Mouse (Mus musculus) embryonic facial prominence, embryonic 10.5 days (tissue): ENCODE data around the gene Gga1. TPM values are rescaled to one million over a fixed set of nuclear protein-coding genes. Genes with fewer than 3 reads are reported as not detected.

ENCODE experiments used
- DNase-seq: peaks from one replicate; pipeline ENCODE4 v3.0.0-alpha.2; 2017; ENCODE audit warnings: low spot score
- H3K27ac ChIP-seq: fragments of 300-500 bp; sonication (generic); replicated peaks from 2 replicates; pipeline ENCODE4 v1.5.1; 2016; ENCODE audit warnings: mild to moderate bottlenecking
- H3K27me3 ChIP-seq: fragments of 300-500 bp; sonication (generic); replicated peaks from 2 replicates; pipeline ENCODE4 v1.6.1; 2016; ENCODE audit warnings: low read depth, mild to moderate bottlenecking; ENCODE audit not compliant: poor library complexity, severe bottlenecking
- H3K36me3 ChIP-seq: fragments of 300-500 bp; sonication (generic); replicated peaks from 2 replicates; pipeline ENCODE4 v1.6.1; 2016; ENCODE audit warnings: mild to moderate bottlenecking, moderate library complexity
- H3K4me1 ChIP-seq: fragments of 300-500 bp; sonication (generic); 2 replicates; pipeline ENCODE4 v1.6.1; 2016
- H3K4me3 ChIP-seq: fragments of 300-500 bp; sonication (generic); 2 replicates; pipeline ENCODE4 v1.5.1; 2016; ENCODE audit warnings: mild to moderate bottlenecking, moderate library complexity
- H3K9me3 ChIP-seq: fragments of 300-500 bp; sonication (generic); 2 replicates; pipeline ENCODE4 v1.6.1; 2016; ENCODE audit warnings: mild to moderate bottlenecking
- WGBS: fragments of 180-500 bp; shearing (Covaris S2); methylation state at CpG from one replicate; pipeline ENCODE4 v1.1.7; 2016; 5-methylcytosine and 5-hydroxymethylcytosine counted together
- polyA plus RNA-seq: library from polyadenylated mRNA; unstranded; fragments of >200 nt; fragmentation: Nextera tagmentation; extraction: Ambion mirVana; gene quantifications from 2 replicates; pipeline ENCODE4 v1.2.1, GENCODE M21; 2016

The Gga1 gene
- polyA plus RNA-seq, 1 experiment from 2014 or later = 52.0 TPM

DNA sequence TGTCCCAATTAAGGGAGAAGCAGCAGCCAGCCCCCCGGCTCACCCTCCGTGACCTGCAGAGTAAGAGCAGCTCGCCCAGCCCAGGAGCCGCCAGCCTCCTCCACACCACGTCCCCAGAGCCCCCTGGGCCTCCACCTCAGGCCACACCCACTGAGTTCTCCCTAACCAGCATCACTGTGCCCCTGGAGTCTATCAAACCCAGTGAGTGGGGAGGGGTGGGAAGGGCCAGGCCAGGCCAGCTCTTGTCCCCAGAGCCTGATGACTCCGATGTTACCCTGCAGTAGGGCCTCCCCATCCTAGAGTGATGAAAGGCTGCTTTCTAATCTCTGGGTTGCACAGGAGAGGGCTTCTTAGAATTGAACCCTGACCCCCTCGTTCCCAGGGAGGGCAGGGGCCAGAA lies 15.4 kb downstream of the Gga1 start:
- H3K4me1 ChIP-seq = peaks cover 73% of the 10 kb centered on the region
- peaks cover 83% of the 10 kb centered on the region for H3K36me3 ChIP-seq
- no peaks in the 10 kb centered on the region for H3K27me3 ChIP-seq
- H3K9me3 ChIP-seq = no peaks in the 10 kb centered on the region
- 0 out of 2 replicates have a peak overlapping the region, but pooled peaks have one; percentile 1 for H3K27ac ChIP-seq
- no peak overlapping the region for H3K4me3 ChIP-seq
- WGBS = 57% methylated on average over 7 of the region's 7 CpGs
- DNase-seq = no peak

DNA sequence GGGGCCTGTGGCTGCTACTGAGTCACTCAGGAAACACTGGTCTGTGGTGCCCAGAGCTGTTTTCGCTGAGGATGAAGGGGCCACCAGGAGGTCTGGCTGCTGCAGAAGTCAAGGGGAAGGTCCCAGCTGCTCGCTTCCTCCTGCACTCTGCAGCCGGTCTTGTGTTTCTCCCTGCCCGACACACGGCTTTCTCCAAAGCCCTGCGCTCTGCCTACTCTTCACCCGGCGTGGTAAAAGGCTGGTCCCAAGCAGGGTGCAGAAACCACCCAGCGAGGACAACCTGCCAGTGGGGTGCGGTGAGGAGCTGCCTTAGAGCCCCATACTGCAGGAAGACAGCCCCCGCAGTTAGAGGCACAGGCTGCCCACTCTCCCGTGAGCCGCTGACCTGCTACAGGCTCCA lies 17.7 kb downstream of the Gga1 start:
- H3K36me3 ChIP-seq = peaks cover 60% of the 10 kb centered on the region
- 0 out of 2 replicates have a peak overlapping the region, but pooled peaks have one; percentile 62 for H3K27ac ChIP-seq
- peaks cover 82% of the 10 kb centered on the region for H3K4me1 ChIP-seq

DNA sequence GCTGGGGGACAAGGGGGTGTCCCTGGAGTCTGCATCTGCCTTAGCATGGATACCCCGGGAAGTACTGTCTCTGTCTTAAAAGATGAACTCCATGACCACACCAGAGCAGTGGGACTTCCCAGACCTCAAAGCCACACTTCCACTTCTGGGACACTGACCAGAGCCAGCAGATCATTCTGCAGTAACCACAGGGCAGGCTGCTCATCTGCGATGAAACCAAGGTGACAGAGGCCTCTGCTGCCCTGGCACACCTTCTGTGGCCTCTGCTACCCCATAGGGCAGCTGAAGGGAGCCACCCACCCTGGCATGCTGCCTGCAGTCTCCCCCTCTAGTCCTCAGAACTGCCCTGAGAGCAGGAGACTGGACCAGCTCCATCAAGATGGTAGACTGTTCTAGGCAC lies 18.8 kb downstream of the Gga1 start:
- peak overlapping the region; percentile 2; the same call in 1 of the 2 replicates for H3K27ac ChIP-seq
- H3K27me3 ChIP-seq = 0 out of 2 replicates have a peak, but pooled peaks cover 11% of the 10 kb centered on the region
- H3K9me3 ChIP-seq = no peaks in the 10 kb centered on the region
- peaks cover 51% of the 10 kb centered on the region for H3K36me3 ChIP-seq
- peaks cover 89% of the 10 kb centered on the region for H3K4me1 ChIP-seq
- no peak for DNase-seq
- H3K4me3 ChIP-seq = no peak overlapping the region
- 83% methylated on average over 2 of the region's 2 CpGs for WGBS

More for the DNA sequence above, 17.7 kb downstream of the Gga1 start:
- 78% methylated on average over 13 of the region's 13 CpGs for WGBS
- no peak for DNase-seq
- 0 out of 2 replicates have a peak, but pooled peaks cover 9% of the 10 kb centered on the region for H3K27me3 ChIP-seq
- H3K9me3 ChIP-seq = no peaks in the 10 kb centered on the region
- 0 out of 2 replicates have a peak overlapping the region, but pooled peaks have one; percentile 0 for H3K4me3 ChIP-seq

DNA sequence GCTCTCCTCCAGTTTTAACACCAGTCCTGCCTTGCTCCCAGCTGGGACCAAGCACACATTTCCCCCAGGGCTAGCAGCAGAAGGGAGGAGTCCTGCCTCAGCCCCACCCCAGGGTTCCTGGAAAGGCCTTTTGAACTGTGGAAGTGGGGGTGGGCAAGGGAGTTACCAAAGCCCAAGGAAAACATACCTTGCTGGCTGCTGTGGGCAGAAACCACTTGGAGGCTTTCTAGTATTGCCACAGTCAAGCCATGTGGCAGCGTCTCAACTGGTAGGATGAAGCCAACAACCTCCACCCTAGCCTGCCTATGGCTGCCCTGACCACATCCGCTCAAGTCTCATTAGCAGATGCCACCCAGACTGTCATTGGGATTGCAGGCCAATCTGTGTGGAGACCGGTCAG lies 19.2 kb downstream of the Gga1 start:
- H3K4me3 ChIP-seq = no peak overlapping the region
- WGBS = 85% methylated on average over 3 of the region's 3 CpGs
- no peak for DNase-seq
- H3K9me3 ChIP-seq = no peaks in the 10 kb centered on the region
- H3K27me3 ChIP-seq = 0 out of 2 replicates have a peak, but pooled peaks cover 15% of the 10 kb centered on the region
- peaks cover 47% of the 10 kb centered on the region for H3K36me3 ChIP-seq
- peaks cover 94% of the 10 kb centered on the region for H3K4me1 ChIP-seq
- peak overlapping the region; percentile 2 for H3K27ac ChIP-seq

DNA sequence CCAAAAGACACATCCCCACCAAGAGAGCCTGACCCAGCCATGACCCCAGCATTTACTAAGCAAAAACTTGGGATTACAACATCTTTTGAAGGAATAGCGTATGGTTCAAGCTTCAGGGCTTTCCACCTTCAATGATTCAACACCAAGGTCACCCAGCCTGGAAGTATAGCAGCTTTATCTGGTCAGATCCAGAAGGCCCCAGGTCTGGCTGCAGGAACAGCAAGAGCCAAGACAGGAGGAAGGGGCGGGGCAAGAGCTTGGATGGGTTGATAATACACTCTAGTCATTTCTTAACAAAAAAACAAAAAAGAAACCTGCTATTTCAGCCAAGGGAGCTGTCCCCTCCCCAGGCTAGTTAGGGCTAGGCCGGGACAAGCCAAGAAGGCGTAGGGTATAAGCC lies 20.5 kb downstream of the Gga1 start:
- no peak for DNase-seq
- 86% methylated on average over 4 of the region's 4 CpGs for WGBS
- Histone ChIP-seq H3K9me3 (no peaks in the 10 kb centered on the region), H3K36me3 (peaks cover 42% of the 10 kb centered on the region), H3K27ac (peak overlapping the region; percentile 19), H3K4me3 (no peak overlapping the region), H3K27me3 (0 out of 2 replicates have a peak, but pooled peaks cover 24% of the 10 kb centered on the region), H3K4me1 (peaks cover 93% of the 10 kb centered on the region)

DNA sequence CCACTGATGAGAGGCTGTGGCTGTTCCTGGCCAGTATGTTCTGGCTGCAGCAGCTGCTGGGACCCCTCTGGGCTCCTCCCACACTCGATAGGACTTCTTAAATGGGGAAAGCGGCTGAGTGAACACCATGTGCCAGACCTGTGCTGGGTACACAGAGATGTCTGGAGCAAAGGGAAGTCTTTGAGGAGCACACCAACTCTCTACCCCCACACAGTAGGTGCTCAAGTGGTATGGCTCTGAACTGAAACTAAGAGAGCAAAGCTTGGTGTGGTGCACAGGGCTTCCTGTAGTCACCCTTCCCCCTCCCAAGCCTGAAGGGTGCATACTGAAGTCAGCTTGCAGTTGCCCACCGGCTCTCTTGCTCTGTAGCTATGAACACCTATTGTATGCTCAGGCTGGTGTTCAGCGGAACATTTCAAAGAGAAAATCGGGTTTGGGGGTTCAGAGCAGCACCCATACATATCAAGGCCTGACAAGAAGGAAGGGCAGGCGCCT lies 21.6 kb downstream of the Gga1 start:
- WGBS = 57% methylated on average over 6 of the region's 6 CpGs
- DNase-seq = no peak
- H3K27ac ChIP-seq = peak overlapping the region; percentile 87
- H3K9me3 ChIP-seq = no peaks in the 10 kb centered on the region
- H3K36me3 ChIP-seq = peaks cover 42% of the 10 kb centered on the region
- H3K4me1 ChIP-seq = peaks cover 82% of the 10 kb centered on the region
- peak overlapping the region; percentile 79 for H3K4me3 ChIP-seq
- H3K27me3 ChIP-seq = 0 out of 2 replicates have a peak, but pooled peaks cover 24% of the 10 kb centered on the region

DNA sequence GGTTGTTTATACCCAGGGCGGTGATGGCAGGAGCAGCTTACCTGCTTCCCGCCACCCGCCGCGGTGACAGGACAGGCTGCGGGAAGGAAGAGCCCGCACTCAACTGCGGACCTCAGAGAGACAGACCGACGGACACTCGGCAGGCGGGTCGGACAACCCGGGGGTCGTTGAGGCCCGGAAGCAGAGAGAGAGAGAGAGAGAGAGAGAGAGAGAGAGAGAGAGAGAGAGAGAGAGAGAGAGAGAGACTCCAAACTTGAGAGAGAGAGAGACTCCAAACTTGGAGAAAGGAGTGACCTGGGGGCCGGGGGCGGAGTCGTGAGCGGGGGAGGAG lies 22.4 kb downstream of the Gga1 start, which contains the start of gene Gm49510:
Gene Gm49510 (plus strand): TSS at position 259 of the 331 bp plus-strand sequence.
- DNase-seq = peak; percentile 33
- WGBS = 2% methylated on average over 20 of the region's 20 CpGs
- H3K9me3 ChIP-seq = no peaks in the 10 kb centered on the region
- H3K4me3 ChIP-seq = peak within 1 kb of the TSS; percentile 79
- H3K4me1 ChIP-seq = peaks cover 74% of the 10 kb centered on the region
- peaks cover 42% of the 10 kb centered on the region for H3K36me3 ChIP-seq
- H3K27ac ChIP-seq = peak within 1 kb of the TSS; percentile 87
- H3K27me3 ChIP-seq = 0 out of 2 replicates have a peak, but pooled peaks cover 24% of the 10 kb centered on the region

DNA sequence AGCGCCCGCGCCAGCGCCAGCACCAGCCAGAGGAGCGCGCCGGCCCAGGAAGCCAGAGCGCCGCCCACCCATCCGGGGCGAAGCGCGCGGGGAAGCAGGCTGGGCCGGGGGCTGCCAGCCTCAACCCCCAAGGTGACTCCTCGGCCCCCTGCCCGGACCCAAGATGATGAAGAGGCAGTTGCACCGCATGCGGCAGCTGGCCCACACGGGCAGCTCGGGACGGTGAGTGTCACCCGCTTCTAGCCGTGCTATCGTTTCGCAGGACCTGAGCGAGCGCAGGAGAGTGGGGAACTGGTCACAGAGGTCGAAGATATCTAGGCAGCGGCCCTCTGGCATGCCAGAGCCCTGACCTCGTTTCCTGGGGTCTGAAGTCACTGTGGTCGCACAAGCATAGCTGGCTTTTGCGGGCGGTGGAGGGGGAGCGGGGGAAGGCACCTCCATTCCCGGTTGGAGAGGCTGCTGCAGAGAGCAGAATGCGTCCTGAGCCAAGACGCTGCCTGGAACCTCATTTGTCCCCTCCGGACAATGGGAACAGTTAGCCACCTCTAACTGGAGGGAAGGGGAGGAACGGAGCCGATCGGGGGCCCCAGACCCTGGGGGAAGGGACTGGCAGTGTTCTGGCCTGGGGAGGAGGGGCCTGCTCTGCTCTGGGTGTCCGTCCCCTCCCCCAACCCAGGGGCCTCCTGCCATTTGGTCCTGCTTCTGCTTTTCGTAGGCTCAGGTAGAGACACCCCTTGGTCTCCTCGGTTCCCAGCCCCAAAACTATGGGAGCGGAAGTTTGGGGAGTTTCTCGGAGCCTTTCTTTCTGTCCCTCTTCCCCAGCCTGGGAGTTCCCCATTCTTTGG lies 23.0 kb downstream of the Gga1 start, which contains the start of gene Sh3bp1:
Gene Sh3bp1 (plus strand): TSS at position 29 of the 845 bp plus-strand sequence.
- peak within 1 kb of the TSS; percentile 79 for H3K4me3 ChIP-seq
- peaks cover 42% of the 10 kb centered on the region for H3K36me3 ChIP-seq
- 1% methylated on average over 47 of the region's 47 CpGs for WGBS
- peak; percentile 84 for DNase-seq
- 0 out of 2 replicates have a peak, but pooled peaks cover 24% of the 10 kb centered on the region for H3K27me3 ChIP-seq
- H3K27ac ChIP-seq = peak within 1 kb of the TSS; percentile 87
- no peaks in the 10 kb centered on the region for H3K9me3 ChIP-seq
- H3K4me1 ChIP-seq = peaks cover 68% of the 10 kb centered on the region

DNA sequence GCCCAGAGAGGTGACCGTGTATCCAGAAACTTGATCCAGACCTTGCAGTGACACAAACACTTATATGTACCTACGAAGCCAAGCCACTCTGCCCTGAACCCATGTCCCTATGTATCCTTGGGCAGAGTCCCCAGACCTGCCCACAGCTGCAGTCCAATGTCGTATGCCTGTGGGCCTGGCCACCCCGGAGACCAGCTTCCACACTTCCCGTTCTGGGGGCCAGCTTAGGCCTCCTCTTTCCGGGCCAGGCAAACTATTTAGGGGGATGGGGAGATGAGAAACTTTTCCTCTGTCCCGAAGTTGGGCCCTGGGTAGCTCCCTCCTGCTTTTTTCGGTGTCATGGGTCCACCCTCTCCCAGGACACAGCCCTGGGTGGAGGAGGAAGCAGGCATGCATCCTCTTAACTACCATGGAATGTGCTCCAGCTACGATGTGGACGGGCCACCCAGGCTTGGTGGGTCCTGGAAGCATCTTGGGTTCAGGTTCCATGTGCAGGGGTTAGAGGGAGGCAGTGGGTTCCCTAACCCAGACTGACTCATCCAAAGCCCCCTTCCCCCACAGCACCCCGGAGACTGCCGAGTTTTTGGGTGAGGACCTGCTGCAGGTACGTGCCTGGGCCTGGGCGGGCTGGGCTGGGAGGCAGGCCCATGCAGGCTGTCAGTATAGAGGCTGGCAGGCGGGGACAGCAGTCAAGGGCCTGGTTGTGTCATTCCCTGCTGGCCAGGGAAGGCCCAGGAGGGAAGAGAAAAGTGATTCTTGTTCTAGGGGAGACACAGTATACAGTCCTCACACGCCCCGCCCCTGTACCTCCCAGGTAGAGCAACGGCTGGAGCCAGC lies 23.8 kb downstream of the Gga1 start:
- H3K36me3 ChIP-seq = peaks cover 42% of the 10 kb centered on the region
- H3K4me1 ChIP-seq = peaks cover 61% of the 10 kb centered on the region
- H3K4me3 ChIP-seq = peak overlapping the region; percentile 79
- H3K27ac ChIP-seq = peak overlapping the region; percentile 87
- H3K9me3 ChIP-seq = no peaks in the 10 kb centered on the region
- DNase-seq = peak; percentile 34
- WGBS = 16% methylated on average over 18 of the region's 18 CpGs
- 0 out of 2 replicates have a peak, but pooled peaks cover 24% of the 10 kb centered on the region for H3K27me3 ChIP-seq

DNA sequence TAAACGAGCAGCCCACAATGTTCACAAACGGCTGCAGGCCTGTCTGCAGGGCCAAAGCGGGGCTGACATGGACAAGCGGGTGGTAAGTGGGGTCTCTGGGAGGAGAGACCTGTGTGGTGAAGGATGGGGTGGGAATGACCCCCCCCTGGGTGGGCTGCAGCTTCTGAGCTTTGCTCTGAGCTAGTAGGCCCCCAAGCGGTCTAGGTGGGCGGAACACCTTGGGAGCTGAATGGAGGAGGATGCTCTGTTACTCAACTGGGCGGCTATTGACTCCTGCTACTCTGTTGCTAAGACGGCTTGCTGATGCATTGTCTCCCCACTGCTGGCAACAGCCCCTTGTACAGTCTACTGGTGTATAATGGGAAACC lies 24.4 kb downstream of the Gga1 start:
- Histone ChIP-seq H3K27ac (peak overlapping the region; percentile 87), H3K4me3 (peak overlapping the region; percentile 79), H3K27me3 (0 out of 2 replicates have a peak, but pooled peaks cover 24% of the 10 kb centered on the region), H3K36me3 (peaks cover 47% of the 10 kb centered on the region), H3K4me1 (peaks cover 55% of the 10 kb centered on the region), H3K9me3 (no peaks in the 10 kb centered on the region)
- DNase-seq = peak; percentile 31
- 38% methylated on average over 8 of the region's 8 CpGs for WGBS

DNA sequence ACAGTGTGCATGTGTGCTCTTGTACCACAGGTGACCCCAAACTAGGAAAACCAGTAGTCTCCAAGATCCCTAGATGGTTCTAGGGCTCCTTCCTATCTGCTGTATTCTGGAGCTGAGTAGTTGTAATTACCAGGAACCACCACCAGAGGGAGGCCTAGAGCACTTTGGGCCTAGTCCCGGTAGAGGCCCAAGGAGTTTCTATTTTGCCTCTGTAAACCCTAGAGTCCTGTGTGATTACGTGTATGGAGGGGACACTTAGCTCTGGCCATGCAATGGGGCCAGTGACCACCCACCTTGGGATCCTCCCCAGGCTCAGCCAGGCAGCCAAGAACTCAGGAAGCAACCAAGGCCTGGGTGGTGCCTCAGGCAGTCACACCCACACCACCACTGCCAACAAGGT lies 26.3 kb downstream of the Gga1 start:
- no peak overlapping the region for H3K4me3 ChIP-seq
- H3K4me1 ChIP-seq = peaks cover 37% of the 10 kb centered on the region
- H3K36me3 ChIP-seq = peaks cover 66% of the 10 kb centered on the region
- WGBS = 9% methylated on average over 2 of the region's 2 CpGs
- peak; percentile 81 for DNase-seq
- H3K9me3 ChIP-seq = no peaks in the 10 kb centered on the region
- H3K27me3 ChIP-seq = 0 out of 2 replicates have a peak, but pooled peaks cover 24% of the 10 kb centered on the region
- peak overlapping the region; percentile 42; the same call in 1 of the 2 replicates for H3K27ac ChIP-seq

DNA sequence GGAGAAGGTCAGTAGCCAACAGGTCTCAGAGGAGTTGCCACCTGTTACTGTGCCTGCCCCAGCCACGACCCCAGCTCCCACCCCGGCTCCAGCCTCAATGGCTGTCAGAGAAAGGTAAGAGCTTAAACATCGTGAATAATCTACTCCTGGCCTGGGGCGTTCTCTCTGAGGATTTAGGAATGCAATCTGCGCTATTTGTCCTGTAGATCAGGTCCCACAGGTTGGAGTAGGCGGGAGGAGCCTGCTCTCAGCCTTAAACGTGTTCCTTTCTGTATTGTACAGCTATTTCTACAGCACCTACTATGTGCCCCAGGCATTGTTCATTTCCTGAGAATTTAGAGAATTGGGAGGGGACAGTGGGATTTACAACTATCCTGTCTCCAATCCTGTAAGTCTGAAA lies 31.4 kb downstream of the Gga1 start:
- no peak overlapping the region for H3K27ac ChIP-seq
- no peak overlapping the region for H3K4me3 ChIP-seq
- peaks cover 15% of the 10 kb centered on the region for H3K4me1 ChIP-seq
- no peaks in the 10 kb centered on the region for H3K9me3 ChIP-seq
- no peak for DNase-seq
- H3K27me3 ChIP-seq = no peaks in the 10 kb centered on the region
- WGBS = 75% methylated on average over 7 of the region's 7 CpGs
- H3K36me3 ChIP-seq = peaks cover 84% of the 10 kb centered on the region
